Mouse (Mus musculus): Measurements from ENCODE around the gene Anapc7.

DNA sequence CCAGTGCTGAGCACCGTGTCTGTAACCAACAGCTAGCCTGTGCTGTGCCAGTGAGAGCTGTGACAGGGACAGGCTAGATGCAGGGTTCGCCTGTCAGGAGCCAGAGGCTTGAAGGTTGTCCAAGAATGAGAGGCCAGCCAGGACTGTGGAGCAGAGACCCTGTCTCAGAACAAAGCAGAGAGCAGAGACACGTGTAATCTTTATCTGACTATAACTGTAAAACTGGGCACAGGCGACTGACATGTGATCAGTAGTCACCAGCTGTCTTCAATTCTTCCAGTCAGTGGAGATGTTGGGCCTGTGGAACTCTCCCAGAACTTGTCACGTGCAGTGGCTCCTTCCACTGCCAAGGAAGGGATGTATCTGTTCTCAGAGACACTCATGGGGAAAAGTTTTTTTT lies 18.7 kb upstream of the Anapc7 start:
- TF ChIP-seq CTCF (IDR thresholded peaks at IDR 0.05; ENCODE audit: borderline replicate concordance, insufficient read depth, low read length) (no peak), POLR2A (IDR thresholded peaks at IDR 0.05; ENCODE audit: low read depth, low read length) (no peak)
